Mouse (Mus musculus) megakaryocyte-erythroid progenitor cell, adult 5-6 weeks (primary cell): ENCODE data around the gene Ugt1a7c. TPM values are rescaled to one million over a fixed set of nuclear protein-coding genes. Genes with fewer than 3 reads are reported as not detected.
A peak's percentile ranks its signal among the peaks of the same experiment; 100 is the strongest.

Source experiments
- ATAC-seq: replicated peaks from 2 replicates; pipeline ENCODE4 v1.8.0; 2016; ENCODE audit warnings: mild to moderate bottlenecking, inconsistent platforms; ENCODE audit not compliant: severe bottlenecking, poor library complexity, low FRiP score, low TSS enrichment
- total RNA-seq, 2 experiments: library from RNA; stranded (forward) in 1 of 2; stranded (reverse) in 1 of 2; fragments of 200-1000, 215-1000 nt in 1 of 2; fragments of >200 nt in 1 of 2; fragmentation: Nextera tagmentation in 1 of 2; gene quantifications; 2 replicates each; pipeline ENCODE4 v1.2.3; 2014 to 2017

Gene Ugt1a7c
- total RNA-seq, 2 experiments from 2014 or later: 0.11 to 0.61 TPM

- ATAC-seq: no peak
Measured at GRCm38 (mm10) chr1:88232664-88233380, 138.0 kb downstream of the Ugt1a7c start.

DNA sequence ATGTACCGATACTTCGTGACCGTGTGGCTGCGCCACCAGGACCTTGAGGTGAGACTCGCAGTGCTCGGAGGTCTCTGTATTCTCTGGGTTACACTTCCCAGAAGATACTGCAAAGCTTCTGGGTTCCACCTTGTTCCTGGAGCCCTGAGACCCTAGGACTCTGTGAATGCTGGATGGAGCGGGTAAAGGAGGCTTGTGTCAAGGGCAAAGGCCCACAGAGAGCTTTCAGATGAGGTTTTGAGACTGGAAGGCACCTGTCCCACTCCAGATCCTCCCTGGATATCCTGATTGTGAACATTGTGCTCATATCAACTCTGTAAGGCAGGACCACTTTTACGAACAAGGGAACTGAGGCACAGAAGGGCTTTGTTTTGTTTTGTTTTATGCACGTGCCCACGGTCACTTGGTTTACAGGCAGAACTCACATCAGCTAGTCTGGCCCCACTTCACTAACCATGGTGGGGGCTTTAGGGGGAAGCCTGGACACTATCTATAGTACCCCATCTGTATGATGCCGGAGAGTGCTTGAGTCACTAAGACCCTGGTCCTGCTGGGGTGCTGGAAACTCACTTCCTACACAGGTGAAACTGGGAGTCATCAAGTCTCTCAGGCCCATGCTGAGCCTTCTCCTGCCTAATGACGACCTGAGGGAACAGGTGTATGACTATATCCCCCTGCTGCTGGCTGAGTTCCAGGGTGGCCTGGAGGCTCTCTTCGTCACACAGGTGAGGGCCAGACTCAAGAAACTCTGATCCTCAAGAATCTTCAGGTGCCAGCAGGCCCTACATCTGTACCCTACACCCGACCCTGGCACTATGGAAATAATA is 138.8 kb downstream of the Ugt1a7c start:
- ATAC-seq: no peak

GRCm38 (mm10) chr1:88234248-88234610 is 139.4 kb downstream of the Ugt1a7c start:
- ATAC-seq: no peak

DNA sequence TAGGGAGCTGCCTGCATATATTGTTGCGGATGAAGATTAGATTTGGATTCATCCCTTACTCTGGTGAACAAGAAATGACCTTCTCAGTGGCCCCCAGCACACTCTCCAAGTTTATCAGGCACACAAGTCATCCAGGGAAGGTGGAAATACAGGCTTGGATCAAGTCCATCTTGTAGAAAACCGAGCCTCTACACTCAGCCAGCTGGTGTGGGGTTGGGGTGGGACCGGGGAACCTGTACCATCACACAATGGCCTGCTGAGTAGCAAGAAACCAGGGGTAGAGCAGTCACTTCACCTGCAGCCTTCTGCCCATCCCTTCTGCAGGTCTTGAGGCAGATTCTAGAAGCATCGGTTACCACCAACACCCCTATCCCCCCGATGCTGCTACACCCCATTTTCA is 139.8 kb downstream of the Ugt1a7c start:
- no peak for ATAC-seq

DNA sequence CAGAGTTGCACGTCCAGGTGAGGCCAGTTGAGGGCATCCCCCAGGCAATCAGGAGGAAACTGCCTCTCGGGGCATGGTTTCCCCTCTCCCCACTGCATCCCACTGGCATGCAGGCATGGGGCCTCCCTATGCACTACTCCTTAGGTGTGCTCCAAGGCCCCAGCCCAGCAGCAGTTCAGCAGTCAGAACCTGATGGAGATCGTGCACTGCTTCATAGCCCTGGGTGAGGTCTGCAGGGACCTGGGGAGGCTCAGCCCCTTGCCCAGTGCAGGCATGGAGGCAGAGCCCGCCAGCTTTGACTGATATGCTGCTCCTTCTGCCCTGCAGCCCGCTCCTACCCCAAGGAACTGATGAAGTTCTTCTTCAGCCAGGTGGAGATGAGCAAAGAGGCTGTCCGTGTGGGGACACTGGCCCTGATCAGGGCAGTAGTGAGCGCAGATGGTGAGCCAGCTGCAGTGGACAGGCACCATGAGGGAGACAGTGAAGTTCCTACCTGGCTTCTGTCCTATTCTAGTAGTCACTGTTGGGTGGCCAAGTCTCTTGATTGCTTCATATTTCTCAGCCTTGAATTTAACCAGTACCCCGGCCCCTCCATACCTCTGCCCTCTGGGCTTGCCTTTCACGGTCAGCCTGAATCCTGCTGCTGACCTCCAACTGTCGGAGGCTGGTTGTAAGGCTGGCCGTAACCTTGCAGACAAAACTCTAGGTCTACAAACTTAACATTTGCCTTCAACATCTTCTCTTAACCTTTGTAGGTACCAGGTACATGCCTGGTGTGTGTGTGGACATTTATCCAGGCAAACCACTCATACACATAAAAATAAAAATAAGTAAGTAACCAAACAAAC is 140.4 kb downstream of the Ugt1a7c start:
- no peak for ATAC-seq

GRCm38 (mm10) chr1:88235894-88236415 is 141.1 kb downstream of the Ugt1a7c start:
- ATAC-seq: no peak

DNA sequence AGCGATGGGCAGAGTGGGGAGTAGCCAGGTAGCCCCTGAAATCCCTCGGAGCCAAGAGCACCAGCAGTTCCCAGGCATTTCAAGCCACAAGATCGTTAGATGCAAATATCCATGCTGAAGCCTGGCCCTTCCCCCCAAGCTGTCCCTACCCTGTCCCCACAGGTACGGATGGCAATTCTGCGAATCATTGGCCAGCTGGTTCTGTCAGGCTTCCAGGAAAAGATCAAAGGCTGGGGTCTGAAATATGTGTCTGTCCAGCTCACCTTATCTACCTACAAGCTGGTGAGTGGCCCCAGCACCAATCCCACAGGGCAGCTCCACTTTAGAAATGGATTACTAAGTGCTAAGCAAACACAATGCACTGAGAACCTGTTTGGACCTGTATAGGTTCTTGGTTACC is 142.4 kb downstream of the Ugt1a7c start:
- ATAC-seq: no peak

- ATAC-seq: no peak
Measured at GRCm38 (mm10) chr1:88238771-88239170, 143.9 kb downstream of the Ugt1a7c start.

- no peak for ATAC-seq
Measured at GRCm38 (mm10) chr1:88240072-88240471, 145.2 kb downstream of the Ugt1a7c start.

DNA sequence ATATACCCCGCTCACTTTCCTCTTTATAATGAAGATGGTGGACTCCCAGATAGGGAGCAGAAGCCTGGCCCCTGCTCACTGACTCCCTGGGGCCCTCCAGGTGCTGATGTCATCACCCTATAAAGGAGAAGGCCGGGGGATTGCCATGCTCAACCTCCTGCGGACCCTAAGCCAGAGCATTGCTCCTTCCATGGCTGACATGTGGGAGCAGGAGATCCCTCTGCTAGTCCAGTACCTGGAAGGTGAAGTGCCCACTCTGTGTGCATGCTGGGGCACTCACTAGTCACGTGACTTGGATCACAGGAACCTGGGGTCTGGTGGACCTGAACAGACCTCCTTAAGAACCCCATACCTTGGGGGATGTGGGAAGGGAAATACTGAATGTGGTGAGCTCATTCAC is 145.7 kb downstream of the Ugt1a7c start:
- no peak for ATAC-seq

DNA sequence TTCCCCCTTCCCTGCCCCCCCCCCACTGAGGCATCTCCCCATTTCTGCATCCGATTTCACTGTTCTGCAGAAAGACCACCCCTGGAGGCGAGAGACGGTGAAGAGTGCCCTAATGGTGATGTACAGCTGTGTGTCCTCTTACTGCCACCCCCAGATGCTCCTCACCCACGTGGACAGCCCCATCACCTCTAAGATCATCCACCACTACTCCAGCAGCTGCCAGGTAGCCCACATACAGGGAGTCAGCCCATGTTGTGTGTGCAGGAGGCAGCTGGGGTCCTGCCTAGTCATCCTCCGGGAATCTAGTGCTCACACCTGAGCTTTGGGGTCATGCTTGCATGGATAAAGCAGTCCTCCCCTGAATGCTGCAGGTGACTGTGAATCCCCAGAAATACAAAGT is 149.0 kb downstream of the Ugt1a7c start:
- ATAC-seq: no peak

DNA sequence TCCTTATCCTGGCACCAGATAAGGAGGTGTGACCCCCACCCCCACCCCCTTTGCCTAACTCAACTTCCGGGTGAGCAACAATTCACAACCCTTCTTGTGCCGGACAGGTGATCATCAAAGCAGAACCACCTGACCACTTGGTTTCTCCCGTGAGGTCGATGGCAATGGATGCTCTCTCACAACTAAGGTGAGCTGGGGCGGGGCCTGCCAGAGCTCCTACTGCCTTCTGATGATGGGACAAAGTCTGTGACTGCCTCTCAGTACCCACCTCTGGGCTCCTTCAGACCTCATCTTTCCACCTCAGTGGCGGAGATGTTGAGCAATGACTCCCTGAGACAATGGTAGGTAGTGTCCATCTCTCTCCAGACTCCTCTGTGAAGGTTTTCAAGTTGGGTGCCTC is 151.0 kb downstream of the Ugt1a7c start:
- ATAC-seq: no peak

DNA sequence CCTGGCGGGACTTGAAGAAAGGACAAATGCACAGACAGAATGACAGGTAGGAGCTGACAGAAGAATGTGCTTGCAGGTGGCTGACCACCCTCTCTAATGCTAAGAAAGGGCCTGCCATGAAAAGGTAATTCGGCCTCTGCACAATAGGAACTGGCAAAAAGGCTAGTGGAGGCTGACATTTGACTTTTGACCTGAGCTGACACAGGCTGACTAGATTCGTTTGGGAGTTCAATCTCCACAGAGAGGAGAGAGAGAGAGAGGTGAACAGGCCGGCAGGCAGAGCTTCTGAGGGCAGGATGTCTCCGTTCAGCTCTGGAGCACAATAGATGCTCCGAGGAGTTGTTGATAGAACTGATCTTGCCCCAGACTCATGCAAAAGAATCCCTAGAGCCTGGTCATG is 151.5 kb downstream of the Ugt1a7c start:
- no peak for ATAC-seq

DNA sequence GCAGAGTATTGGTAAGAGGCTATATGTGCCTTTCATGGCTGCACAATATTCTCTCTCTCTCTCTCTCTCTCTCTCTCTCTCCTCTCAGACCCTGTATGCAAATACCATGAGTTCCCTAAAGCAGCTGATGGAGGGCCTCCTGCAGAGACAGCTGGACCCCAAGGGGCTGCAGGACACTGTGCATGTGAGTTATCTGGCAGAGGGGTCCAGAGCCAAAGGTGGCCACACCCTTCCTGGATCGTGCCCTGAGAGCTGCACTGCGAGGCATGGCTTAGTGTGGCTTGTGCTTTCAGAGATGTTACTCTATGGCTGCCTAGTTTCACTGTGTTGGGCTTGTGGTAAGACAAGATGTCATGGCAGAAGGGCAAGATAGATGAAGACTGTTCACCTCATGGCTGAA is 152.8 kb downstream of the Ugt1a7c start:
- ATAC-seq: no peak

DNA sequence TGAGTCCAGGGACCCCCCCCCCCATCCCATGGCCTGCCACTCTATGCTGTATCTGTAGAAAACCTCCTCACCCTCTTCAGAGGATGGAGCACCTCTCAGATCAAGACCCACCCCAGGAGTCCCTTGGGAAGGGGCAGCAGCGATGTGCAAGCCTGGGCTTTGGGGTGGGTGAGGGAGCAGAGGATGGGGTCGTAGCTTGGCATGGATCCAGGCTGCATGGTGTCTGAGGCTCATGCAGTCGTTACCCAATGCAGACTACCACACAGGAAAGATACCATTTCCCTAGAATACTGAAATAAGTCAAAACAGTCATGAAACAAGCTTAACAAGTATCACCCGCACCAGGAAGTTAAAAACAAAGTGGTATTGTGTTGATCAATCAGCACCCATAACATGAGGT is 153.8 kb downstream of the Ugt1a7c start:
- ATAC-seq: no peak

GRCm38 (mm10) chr1:88249596-88249995 is 154.7 kb downstream of the Ugt1a7c start:
- peak; percentile 0; the same call in 1 of the 2 replicates for ATAC-seq

GRCm38 (mm10) chr1:88250023-88250422 is 155.2 kb downstream of the Ugt1a7c start:
- ATAC-seq: no peak

DNA sequence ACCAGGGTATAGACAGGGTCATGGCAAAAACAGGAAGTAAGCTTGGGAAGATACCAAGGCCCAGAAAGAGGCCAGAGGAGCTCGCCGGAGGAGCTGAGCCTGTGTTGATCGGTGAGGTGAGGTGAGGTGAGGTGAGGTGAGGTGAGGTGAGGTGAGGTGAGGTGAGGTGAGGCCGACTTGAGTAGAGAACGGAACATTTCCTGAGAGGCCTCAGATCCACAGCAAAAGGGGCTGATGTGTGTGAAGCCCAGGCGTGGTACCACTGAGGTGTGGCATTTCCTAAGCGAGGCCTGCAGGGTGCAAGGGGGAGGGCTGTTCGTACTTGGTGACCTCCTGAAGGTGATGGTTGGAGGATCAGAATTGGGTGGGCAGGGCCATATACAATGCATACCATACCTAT is 158.2 kb downstream of the Ugt1a7c start:
- ATAC-seq: no peak

- peak; percentile 6 for ATAC-seq
Measured at GRCm38 (mm10) chr1:88253540-88253939, 158.7 kb downstream of the Ugt1a7c start.
